Mouse (Mus musculus) neural tube, embryonic 13.5 days (tissue): Measurements from ENCODE around the gene Wdr93. TPM values are rescaled to one million over a fixed set of nuclear protein-coding genes. Genes with fewer than 3 reads are reported as not detected.

Experiments
- ATAC-seq: fragments of 200-750 bp; cut with Nextera tagmentation; 2 replicates; pipeline ENCODE4 v1.8.0; 2017; ENCODE audit warnings: low read depth, mild to moderate bottlenecking, moderate TSS enrichment, moderate library complexity
- H3K27ac ChIP-seq: fragments of 300-500 bp; sonication (generic); replicated peaks from 2 replicates; pipeline ENCODE4 v1.5.1; 2015; ENCODE audit warnings: moderate library complexity, mild to moderate bottlenecking, inconsistent platforms
- H3K27me3 ChIP-seq: fragments of 300-500 bp; sonication (generic); 2 replicates; pipeline ENCODE4 v1.6.1; 2015; ENCODE audit warnings: mild to moderate bottlenecking, inconsistent platforms
- H3K36me3 ChIP-seq: fragments of 300-500 bp; sonication (generic); 2 replicates; pipeline ENCODE4 v1.6.1; 2015; ENCODE audit warnings: mild to moderate bottlenecking, inconsistent platforms
- H3K4me1 ChIP-seq: fragments of 300-500 bp; sonication (generic); replicated peaks from 2 replicates; pipeline ENCODE4 v1.6.1; 2015; ENCODE audit warnings: inconsistent platforms
- H3K4me2 ChIP-seq: fragments of 300-500 bp; sonication (generic); 2 replicates; pipeline ENCODE4 v1.6.1; 2015; ENCODE audit warnings: inconsistent platforms, mild to moderate bottlenecking, moderate library complexity
- H3K4me3 ChIP-seq: fragments of 300-500 bp; sonication (generic); 2 replicates; pipeline ENCODE4 v1.5.1; 2015; ENCODE audit warnings: mild to moderate bottlenecking, inconsistent platforms
- H3K9ac ChIP-seq: fragments of 300-500 bp; sonication (generic); 2 replicates; pipeline ENCODE4 v1.6.1; 2015; ENCODE audit warnings: moderate library complexity, mild to moderate bottlenecking, inconsistent platforms
- H3K9me3 ChIP-seq: fragments of 300-500 bp; sonication (generic); 2 replicates; pipeline ENCODE4 v1.6.1; 2016; ENCODE audit warnings: inconsistent platforms
- WGBS: fragments of 180-500 bp; shearing (Covaris S2); methylation state at CpG from one replicate; pipeline ENCODE4 v1.1.7; 2015; 5-methylcytosine and 5-hydroxymethylcytosine counted together
- polyA plus RNA-seq: library from polyadenylated mRNA; unstranded; fragments of >200 nt; fragmentation: Nextera tagmentation; extraction: Ambion mirVana; gene quantifications from 2 replicates; pipeline ENCODE4 v1.2.1, GENCODE M21; 2015

Wdr93 gene
- polyA plus RNA-seq, 1 experiment from 2014 or later, result 0.17 TPM

DNA sequence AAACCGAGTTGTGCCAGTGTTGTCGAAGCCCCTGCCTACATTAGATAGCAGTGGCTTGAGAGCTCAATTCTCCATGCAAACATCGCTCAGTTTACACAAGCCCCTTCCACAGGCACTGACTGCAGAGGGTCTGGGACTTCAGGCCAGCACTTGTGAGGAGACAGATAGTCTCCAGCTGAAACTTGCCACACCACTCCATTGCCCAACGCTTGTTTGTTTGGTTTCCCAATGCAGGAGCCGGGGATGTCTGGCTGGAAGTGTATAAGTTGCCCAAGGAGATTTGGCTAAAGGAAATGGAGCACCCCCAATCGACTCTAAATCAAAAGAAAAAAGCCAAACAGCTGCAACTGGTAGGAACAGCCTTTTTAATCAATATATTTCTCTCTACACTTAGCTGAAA lies 15.2 kb downstream of the Wdr93 start:
- no peak overlapping the region for H3K9ac ChIP-seq
- H3K36me3 ChIP-seq, result no peaks in the 10 kb centered on the region
- no peak for ATAC-seq
- WGBS, result 79% methylated on average over 6 of the region's 6 CpGs
- H3K4me1 ChIP-seq, result no peaks in the 10 kb centered on the region
- H3K9me3 ChIP-seq, result no peaks in the 10 kb centered on the region
- H3K4me3 ChIP-seq, result no peak overlapping the region
- H3K4me2 ChIP-seq, result no peak overlapping the region
- no peak overlapping the region for H3K27ac ChIP-seq
- no peaks in the 10 kb centered on the region for H3K27me3 ChIP-seq

DNA sequence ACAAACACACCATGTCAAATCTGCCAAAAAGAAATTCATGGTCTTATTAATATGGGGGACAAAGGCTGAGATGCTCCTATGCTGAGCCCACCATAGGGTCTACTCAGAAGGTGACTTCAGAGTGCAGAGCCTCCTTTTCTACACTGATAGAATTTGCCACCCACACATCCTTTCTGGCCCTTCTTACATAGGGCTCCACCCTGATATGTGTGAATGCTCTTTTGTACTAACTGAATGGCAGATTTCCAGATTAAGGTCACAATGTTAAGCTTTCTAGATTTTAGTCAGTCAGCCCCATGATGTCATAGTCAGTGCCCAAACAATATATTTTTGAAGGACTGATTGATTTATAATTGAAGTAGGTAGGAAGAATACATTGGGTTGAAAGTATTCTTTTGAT lies 16.8 kb downstream of the Wdr93 start:
- H3K27me3 ChIP-seq, result no peaks in the 10 kb centered on the region

DNA sequence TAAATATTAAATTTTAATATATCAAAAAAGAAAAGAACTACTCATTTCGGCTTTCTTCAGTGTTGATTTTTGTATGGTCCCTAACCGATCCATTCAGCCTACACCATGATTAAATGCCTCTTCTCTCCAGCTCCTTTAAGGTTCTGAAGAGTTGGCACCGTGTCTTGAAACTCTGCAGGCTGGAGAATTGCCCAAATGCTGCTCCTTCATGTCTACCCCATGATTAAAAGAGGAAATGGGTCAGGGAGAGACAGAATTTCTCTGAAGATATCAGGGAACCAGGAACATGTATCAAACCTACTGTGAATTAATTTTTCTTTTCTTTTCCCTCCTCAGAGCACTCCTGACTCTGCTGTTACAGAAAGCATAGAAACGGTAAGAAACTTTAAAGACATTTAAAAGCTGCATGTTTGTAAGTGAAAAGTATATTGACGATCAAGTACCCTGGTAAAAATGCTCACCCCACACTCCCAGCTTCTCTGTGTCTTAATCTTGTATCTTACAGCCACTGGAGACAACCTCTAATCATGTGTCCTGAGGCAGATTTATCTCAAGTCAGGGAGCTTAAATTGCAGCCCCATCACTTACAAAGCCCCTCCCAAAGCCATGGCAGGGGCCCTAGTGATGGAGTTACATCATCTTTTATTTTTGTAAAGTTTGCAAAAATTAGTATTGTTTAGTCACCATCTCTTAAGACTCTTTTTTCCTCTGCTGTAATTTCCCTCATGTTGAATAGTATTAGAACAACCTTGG lies 18.3 kb downstream of the Wdr93 start:
- WGBS, result 79% methylated on average over 5 of the region's 5 CpGs
- H3K4me3 ChIP-seq, result no peak overlapping the region
- H3K27me3 ChIP-seq, result no peaks in the 10 kb centered on the region
- H3K4me1 ChIP-seq, result no peaks in the 10 kb centered on the region
- no peaks in the 10 kb centered on the region for H3K9me3 ChIP-seq
- H3K36me3 ChIP-seq, result no peaks in the 10 kb centered on the region
- no peak overlapping the region for H3K9ac ChIP-seq
- no peak for ATAC-seq
- no peak overlapping the region for H3K27ac ChIP-seq
- no peak overlapping the region for H3K4me2 ChIP-seq

More for the DNA sequence above, 16.8 kb downstream of the Wdr93 start:
- Histone ChIP-seq H3K4me1 (no peaks in the 10 kb centered on the region), H3K27ac (no peak overlapping the region), H3K9ac (no peak overlapping the region), H3K4me2 (no peak overlapping the region), H3K36me3 (no peaks in the 10 kb centered on the region), H3K4me3 (no peak overlapping the region), H3K9me3 (no peaks in the 10 kb centered on the region)
- no peak for ATAC-seq

DNA sequence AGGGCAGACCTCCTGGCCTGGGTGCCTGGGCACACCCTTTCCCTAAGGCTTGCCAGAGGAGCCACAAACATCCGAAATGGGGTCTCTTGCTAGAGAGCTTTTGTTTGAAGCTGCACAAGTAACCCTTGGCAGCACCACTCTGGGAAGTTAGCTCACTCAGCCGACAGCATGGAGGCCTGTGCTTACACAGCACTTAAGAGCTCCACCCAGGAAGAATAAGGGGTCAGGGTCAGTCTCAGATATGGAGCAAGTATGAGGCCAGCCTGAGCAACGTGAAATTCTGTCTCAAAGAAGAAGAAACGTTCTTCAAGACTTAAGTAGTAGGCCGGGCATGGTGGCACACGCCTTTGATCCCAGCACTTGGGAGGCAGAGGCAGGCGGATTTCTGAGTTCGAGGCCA lies 19.1 kb downstream of the Wdr93 start:
- no peak for ATAC-seq
- H3K4me3 ChIP-seq, result no peak overlapping the region
- 79% methylated on average over 8 of the region's 8 CpGs for WGBS
- no peaks in the 10 kb centered on the region for H3K36me3 ChIP-seq
- no peaks in the 10 kb centered on the region for H3K9me3 ChIP-seq
- H3K4me1 ChIP-seq, result no peaks in the 10 kb centered on the region
- H3K4me2 ChIP-seq, result no peak overlapping the region
- no peak overlapping the region for H3K9ac ChIP-seq
- no peak overlapping the region for H3K27ac ChIP-seq
- H3K27me3 ChIP-seq, result no peaks in the 10 kb centered on the region

DNA sequence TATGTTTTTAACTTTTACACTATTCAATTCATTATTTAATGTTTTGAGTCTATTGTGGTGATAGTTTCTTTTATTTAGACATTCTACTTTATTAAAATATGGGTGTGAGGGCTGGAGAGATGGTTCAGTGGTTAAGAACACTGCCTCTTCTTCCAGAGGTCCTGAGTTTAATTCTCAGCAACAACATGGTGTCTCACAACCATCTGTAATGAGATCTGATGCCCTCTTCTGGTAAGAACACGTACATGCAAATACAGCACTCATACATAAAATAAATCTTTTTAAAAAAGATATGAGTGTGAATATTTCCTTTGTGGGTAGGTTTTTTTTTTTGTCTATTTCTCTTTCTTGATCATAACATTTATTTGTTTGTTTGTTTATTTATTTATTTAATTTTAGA lies 23.0 kb downstream of the Wdr93 start:
- H3K4me3 ChIP-seq, result no peak overlapping the region
- H3K27me3 ChIP-seq, result no peaks in the 10 kb centered on the region
- H3K4me2 ChIP-seq, result no peak overlapping the region
- H3K4me1 ChIP-seq, result no peaks in the 10 kb centered on the region
- no peaks in the 10 kb centered on the region for H3K9me3 ChIP-seq
- H3K36me3 ChIP-seq, result no peaks in the 10 kb centered on the region
- 46% methylated on average over 1 of the region's 1 CpGs for WGBS
- no peak overlapping the region for H3K27ac ChIP-seq
- H3K9ac ChIP-seq, result no peak overlapping the region
- ATAC-seq, result no peak

DNA sequence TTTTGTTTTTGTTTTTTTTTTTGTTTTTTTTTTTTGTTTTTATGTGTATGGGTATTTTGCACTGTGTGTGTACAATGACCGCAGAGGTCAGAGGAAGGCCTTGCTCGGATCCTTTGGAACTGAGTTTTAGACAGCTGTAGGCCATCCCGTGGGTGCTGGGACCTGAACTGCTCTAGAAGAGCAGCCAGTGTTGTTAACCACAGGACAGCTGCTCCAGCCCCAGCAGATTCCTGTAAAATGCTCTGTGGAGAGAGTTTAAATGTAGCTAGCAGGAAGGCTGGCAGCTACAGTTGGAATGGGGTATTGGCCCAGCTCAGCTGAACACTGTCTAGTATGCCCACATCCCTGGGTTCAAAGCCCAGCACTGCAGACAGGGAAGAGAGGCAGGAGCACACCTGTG lies 26.7 kb downstream of the Wdr93 start:
- no peak overlapping the region for H3K4me3 ChIP-seq
- H3K27ac ChIP-seq, result no peak overlapping the region
- no peaks in the 10 kb centered on the region for H3K4me1 ChIP-seq
- 78% methylated on average over 3 of the region's 3 CpGs for WGBS
- H3K9ac ChIP-seq, result no peak overlapping the region
- no peak for ATAC-seq
- no peaks in the 10 kb centered on the region for H3K9me3 ChIP-seq
- no peaks in the 10 kb centered on the region for H3K27me3 ChIP-seq
- H3K36me3 ChIP-seq, result no peaks in the 10 kb centered on the region
- no peak overlapping the region for H3K4me2 ChIP-seq

DNA sequence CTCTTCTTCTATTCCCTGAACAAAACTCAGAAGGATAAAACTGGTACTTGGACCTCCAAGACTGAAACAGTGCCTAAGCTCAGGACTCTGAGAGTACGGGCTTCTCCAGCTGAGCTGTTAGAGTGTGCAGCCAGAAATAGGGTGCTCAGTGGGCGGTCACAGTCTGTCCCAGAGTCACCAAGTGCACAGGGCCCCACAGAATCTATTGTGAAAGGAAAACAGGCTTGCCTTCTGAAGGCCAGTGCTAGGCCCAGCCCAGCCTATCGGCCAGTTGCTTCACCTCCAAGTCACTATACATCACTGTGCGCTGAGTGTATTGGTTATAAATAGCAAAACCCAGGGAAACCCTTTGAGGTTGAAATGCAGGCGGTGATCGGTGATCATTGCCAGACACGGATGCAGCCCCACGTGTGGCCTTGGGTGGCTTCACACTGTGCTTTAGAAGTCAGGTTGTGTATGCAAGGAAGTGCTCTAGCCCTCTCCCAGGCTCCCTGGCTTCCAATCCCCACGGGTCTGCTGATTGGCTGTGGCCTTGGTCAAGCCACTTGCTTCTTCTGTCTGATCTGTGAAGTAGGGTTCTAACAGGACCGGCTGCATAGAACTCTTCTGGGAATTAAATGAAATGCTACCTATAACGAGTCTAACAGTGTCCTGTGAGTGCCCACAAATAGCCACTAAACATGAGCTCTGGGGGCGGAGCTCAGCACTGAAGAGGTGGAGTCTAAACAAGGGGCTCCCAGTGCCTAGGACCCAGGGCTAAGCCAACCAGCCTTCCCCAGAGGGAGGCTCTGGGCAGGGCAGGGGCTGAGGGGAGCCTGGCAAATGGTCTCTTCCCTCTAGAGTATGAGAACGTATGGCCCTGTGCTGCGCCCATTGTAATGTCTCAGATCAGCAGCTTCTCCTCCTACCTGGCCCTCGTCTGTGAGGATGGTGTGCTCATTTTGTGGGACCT lies 28.9 kb downstream of the Wdr93 start:
- H3K9ac ChIP-seq, result no peak overlapping the region
- no peak overlapping the region for H3K4me3 ChIP-seq
- no peak overlapping the region for H3K4me2 ChIP-seq
- no peaks in the 10 kb centered on the region for H3K9me3 ChIP-seq
- no peaks in the 10 kb centered on the region for H3K36me3 ChIP-seq
- no peaks in the 10 kb centered on the region for H3K27me3 ChIP-seq
- no peaks in the 10 kb centered on the region for H3K4me1 ChIP-seq
- ATAC-seq, result no peak
- H3K27ac ChIP-seq, result no peak overlapping the region
- 45% methylated on average over 15 of the region's 15 CpGs for WGBS

DNA sequence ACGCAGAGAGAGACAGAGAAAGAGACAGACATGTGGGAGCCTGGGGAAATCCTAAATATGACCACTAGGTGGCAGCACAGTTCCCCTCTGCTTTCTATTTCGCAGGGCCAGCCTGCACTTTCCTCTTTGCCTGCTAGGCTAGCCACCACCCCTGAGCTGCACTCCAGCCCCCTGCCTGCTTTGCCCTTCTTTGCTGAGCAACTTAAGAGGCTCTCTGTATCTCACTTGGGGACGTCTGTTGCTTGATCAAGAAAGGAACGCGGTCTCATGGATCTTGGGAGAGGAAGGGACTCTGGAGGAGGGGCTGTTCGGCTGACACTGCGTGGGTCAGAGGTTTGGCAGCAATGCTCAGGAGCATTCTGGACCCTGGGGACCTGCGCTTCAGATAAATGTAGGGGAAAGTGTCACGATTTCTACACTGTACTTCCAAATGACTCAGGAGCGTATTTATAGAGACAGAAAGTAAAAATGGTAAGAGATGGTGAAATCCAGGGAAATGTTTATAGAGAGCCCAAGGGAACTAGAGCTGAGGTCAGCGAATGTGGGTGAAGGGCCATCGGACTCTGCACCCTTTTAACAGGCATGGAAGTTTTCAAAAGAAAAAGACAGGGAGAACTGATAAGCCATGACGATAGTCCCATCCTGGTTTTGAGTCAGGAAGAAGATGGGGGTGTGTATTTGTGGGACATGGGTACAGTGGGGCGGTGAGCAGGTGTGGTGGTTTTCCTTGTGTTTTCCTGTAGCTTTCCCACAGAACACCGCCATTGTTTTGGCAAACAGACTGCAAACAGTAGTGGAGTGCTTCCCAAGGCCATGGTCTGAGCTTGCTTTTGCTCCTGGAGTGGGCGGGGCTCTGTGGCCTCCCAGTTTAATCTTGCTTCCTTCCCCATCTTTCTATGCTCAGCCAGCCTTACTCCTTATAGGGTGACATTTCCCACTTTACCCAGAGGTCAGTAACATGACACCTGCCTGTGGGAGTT lies 38.0 kb downstream of the Wdr93 start:
- H3K9me3 ChIP-seq, result no peaks in the 10 kb centered on the region
- peak; percentile 81 for ATAC-seq
- no peak overlapping the region for H3K27ac ChIP-seq
- no peaks in the 10 kb centered on the region for H3K36me3 ChIP-seq
- no peak overlapping the region for H3K4me3 ChIP-seq
- peak overlapping the region; percentile 44 for H3K4me2 ChIP-seq
- 32% methylated on average over 16 of the region's 16 CpGs for WGBS
- H3K4me1 ChIP-seq, result peaks cover 3% of the 10 kb centered on the region
- 0 out of 2 replicates have a peak, but pooled peaks cover 6% of the 10 kb centered on the region for H3K27me3 ChIP-seq
- H3K9ac ChIP-seq, result peak overlapping the region; percentile 13; the same call in 1 of the 2 replicates

DNA sequence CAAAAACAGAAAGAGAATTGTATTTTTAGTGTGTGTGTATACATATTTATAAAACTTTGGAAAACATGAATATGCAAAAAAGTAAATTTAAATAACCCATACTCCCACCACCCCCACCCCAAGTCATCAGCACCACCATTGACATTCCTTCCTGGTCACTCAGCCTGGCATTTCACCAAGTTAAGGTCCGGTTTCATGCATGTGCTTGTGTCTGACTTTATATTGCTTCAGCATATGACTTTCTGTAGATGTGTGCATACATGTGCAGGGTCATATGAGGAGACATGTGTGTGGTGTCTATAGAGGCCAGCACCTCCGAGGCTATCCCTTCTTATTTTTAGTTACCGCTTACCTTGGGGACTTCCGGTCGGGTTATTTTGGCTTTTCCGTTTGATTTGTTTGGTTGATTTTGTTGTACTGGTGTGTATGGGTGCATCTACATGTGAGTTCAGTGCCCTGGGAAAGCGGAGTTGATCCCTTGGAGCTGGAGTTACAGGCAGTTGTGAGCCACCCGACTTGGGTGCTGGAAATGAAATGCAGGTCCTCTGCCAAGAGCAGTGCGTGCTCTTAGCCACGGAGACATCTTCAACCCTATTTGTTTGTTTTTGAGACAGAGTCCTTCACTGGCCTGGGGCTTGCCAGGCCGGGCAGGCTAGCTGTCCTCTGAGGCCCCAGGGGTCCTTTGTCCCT lies 39.0 kb downstream of the Wdr93 start:
- H3K36me3 ChIP-seq, result no peaks in the 10 kb centered on the region
- 81% methylated on average over 11 of the region's 11 CpGs for WGBS
- H3K4me3 ChIP-seq, result no peak overlapping the region
- no peak overlapping the region for H3K27ac ChIP-seq
- no peak for ATAC-seq
- no peak overlapping the region for H3K4me2 ChIP-seq
- peaks cover 8% of the 10 kb centered on the region; the same call in 1 of the 2 replicates for H3K27me3 ChIP-seq
- H3K9me3 ChIP-seq, result no peaks in the 10 kb centered on the region
- peaks cover 3% of the 10 kb centered on the region for H3K4me1 ChIP-seq
- no peak overlapping the region for H3K9ac ChIP-seq

DNA sequence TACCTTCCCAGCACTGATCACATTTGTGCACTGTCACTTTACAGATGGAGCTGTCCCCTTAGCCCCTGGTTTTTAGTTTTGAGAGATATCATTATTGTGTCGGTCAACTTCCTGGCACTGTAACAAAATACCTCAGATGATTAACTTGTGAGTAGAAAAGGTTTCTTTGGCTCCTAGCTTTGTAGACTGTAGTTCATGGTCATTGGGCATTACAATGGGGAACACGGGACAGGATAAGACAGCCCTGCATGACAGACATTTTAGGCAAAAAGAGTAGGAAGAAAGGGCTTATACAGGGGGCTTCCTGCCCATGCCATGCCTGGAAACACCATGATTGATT lies 39.5 kb downstream of the Wdr93 start:
- WGBS, result 78% methylated on average over 2 of the region's 2 CpGs
- Histone ChIP-seq H3K27me3 (peaks cover 13% of the 10 kb centered on the region; the same call in 1 of the 2 replicates), H3K4me1 (peaks cover 3% of the 10 kb centered on the region), H3K27ac (no peak overlapping the region), H3K4me2 (no peak overlapping the region), H3K36me3 (no peaks in the 10 kb centered on the region), H3K4me3 (no peak overlapping the region), H3K9me3 (no peaks in the 10 kb centered on the region), H3K9ac (no peak overlapping the region)
- ATAC-seq, result no peak

DNA sequence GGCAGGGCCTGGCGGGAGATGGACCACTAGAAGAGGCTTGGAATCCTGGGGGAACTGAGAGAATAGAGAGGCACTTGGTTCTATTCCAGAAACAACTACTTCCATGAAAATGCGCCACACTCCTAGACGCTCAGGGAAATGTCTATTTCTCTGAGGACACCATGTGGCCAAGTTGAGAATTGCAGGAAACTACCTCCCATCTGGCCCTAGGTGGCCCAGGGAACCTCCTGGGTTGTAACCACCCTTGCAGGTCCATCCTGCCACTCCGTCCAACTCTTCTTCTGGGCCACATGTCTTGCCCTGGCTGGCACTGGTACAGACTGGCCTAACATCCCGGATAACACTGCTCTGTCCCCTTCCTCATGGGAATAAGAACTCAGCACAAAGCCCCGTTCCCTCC lies 43.3 kb downstream of the Wdr93 start:
- peak; percentile 52 for ATAC-seq

More for the DNA sequence above, 43.3 kb downstream of the Wdr93 start:
- H3K9me3 ChIP-seq, result no peaks in the 10 kb centered on the region
- no peak overlapping the region for H3K4me3 ChIP-seq
- no peak overlapping the region for H3K4me2 ChIP-seq
- no peaks in the 10 kb centered on the region for H3K36me3 ChIP-seq
- peaks cover 27% of the 10 kb centered on the region for H3K27me3 ChIP-seq
- no peaks in the 10 kb centered on the region for H3K4me1 ChIP-seq
- H3K27ac ChIP-seq, result no peak overlapping the region
- H3K9ac ChIP-seq, result no peak overlapping the region
- WGBS, result 28% methylated on average over 6 of the region's 6 CpGs
